Mouse (Mus musculus): ENCODE data around the gene Adam6a.
"Not testable (repeated sequence)": the region's sequence is repeated elsewhere in the genome, so short reads cannot be mapped to it uniquely, and the experiment has no call there.

Gene Adam6a

GRCm38 (mm10) chr12:113543608-113544007 is at the start of gene Adam6a:
TSS of gene Adam6a (plus strand) at chr12:113543908.
- not testable (repeated sequence) for DNase-seq

GRCm38 (mm10) chr12:113525901-113526300 is 17.8 kb upstream of the Adam6a start:
- no peak for DNase-seq

GRCm38 (mm10) chr12:113578241-113578640 is 34.5 kb downstream of the Adam6a start:
- peak; percentile 16 for DNase-seq

GRCm38 (mm10) chr12:113588001-113588400 is 44.3 kb downstream of the Adam6a start:
- peak; percentile 2 for DNase-seq

Measured in lung, postnatal 36 days (tissue).